Mouse (Mus musculus) bone marrow, adult 2 months (tissue): ENCODE data around the gene Adamts3. TPM values are rescaled to one million over a fixed set of nuclear protein-coding genes. Genes with fewer than 3 reads are reported as not detected.

Source experiments
- H3K27ac ChIP-seq: fragments of 200-500 bp; 2 replicates; pipeline ENCODE4 v1.5.1; 2012; ENCODE audit warnings: low read depth, mild to moderate bottlenecking, control low read depth, inconsistent platforms, low read length; ENCODE audit not compliant: control insufficient read depth, poor library complexity, insufficient read depth
- H3K4me1 ChIP-seq: fragments of 200-500 bp; 2 replicates; pipeline ENCODE4 v1.6.1; 2011; ENCODE audit warnings: low read length; ENCODE audit not compliant: control insufficient read depth, insufficient read depth
- H3K4me3 ChIP-seq: fragments of 200-500 bp; replicated peaks from 2 replicates; pipeline ENCODE3; 2011; ENCODE audit warnings: mild to moderate bottlenecking, low read depth, low read length, control low read depth; ENCODE audit not compliant: control insufficient read depth
- CTCF ChIP-seq: fragments of 200-500 bp; IDR thresholded peaks from 2 replicates; pipeline ENCODE4 v1.5.1; 2011; ENCODE audit warnings: low read length, control low read depth; ENCODE audit not compliant: control insufficient read depth, insufficient read depth
- POLR2A ChIP-seq: fragments of 200-500 bp; IDR thresholded peaks from 2 replicates; pipeline ENCODE4 v1.6.1; 2011; ENCODE audit warnings: low read depth, mild to moderate bottlenecking, control low read depth, low read length, borderline replicate concordance; ENCODE audit not compliant: control insufficient read depth
- whole genome bisulfite sequencing: fragments of 180-500 bp; shearing (Covaris S2); methylation state at CpG from one replicate; pipeline ENCODE4 v1.1.7; 2018; 5-methylcytosine and 5-hydroxymethylcytosine counted together
- polyA plus RNA-seq: library from polyadenylated mRNA; stranded (reverse); fragments of >200 nt; gene quantifications from 2 replicates; pipeline ENCODE4 v1.2.4, GENCODE M21; 2011; ENCODE audit warnings: low replicate concordance; ENCODE audit not compliant: missing spikeins, insufficient read depth, insufficient read length

The Adamts3 gene
- polyA plus RNA-seq, 1 experiment: 0.90 TPM

GRCm38 (mm10) chr5:89895520-89895919, 12.4 kb upstream of the Adamts3 start:
- Histone ChIP-seq H3K4me1 (no peaks in the 10 kb centered on the region), H3K4me3 (no peak overlapping the region), H3K27ac (no peak overlapping the region)
- TF ChIP-seq CTCF (no peak), POLR2A (no peak)
- WGBS: 72% methylated on average over 7 of the region's 7 CpGs

DNA sequence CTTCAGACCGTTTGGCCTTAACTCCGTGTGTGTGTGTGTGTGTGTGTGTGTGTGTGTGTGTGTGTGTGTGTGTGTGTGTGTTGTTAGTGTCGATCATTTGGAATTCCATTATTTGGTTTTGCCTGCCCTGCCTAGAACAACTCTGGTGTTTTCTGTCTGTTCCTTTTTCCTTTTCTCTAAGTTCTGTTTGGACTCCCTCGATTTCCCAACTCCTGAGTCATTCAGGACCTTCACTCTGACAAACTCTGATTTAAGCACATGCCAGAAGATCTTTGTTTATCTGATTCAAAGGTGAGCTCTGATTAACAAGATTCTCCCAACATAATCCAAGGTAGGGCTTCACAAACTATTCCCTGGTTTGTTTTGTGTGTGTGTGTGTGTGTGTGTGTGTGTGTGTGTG, 1.9 kb upstream of the Adamts3 start:
- TF ChIP-seq CTCF (no peak), POLR2A (no peak)
- no peak overlapping the region for H3K4me3 ChIP-seq
- H3K27ac ChIP-seq: no peak overlapping the region
- 58% methylated on average over 4 of the region's 4 CpGs for WGBS
- H3K4me1 ChIP-seq: no peaks in the 10 kb centered on the region

- TF ChIP-seq POLR2A (no peak), CTCF (no peak)
- Histone ChIP-seq H3K4me3 (no peak overlapping the region), H3K27ac (no peak overlapping the region), H3K4me1 (no peaks in the 10 kb centered on the region)
- WGBS: 14% methylated on average over 8 of the region's 8 CpGs
Observed at GRCm38 (mm10) chr5:89883908-89884204, 722 bp upstream of the Adamts3 start.

DNA sequence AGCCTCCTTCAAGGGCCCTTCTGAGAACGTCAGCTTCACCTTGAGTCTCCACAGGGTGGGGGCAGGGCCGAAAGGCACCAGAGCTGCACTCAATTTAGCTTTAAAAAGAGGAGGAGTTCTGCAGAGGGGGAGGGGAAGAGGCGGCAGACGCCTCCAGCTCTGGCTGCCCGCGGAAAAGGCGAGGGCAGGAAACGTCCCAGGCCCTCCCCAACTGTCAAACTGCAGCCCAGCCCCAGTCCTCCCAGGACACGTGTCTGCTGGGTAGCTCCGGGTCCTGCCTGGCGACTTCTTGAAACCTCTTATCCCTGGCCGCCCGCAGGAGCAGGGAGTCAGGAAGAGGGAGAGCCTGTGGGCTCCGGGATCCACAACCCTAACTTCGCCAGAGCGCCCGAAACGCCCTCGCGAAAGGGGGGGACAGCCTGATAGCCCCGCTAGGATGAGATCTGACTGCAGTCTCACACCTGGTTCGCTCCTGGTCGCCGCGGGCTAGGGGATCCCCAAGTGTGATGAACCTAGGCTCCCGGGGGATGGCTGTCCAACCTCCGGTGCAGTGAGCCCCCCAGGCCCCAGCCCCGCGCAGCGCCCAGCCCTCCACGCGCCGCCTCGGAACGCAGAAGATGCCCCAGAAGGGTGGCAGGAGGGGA, 921 bp downstream of the Adamts3 start:
- H3K27ac ChIP-seq: no peak overlapping the region
- TF ChIP-seq CTCF (no peak), POLR2A (peak; percentile 42; the same call in 1 of the 2 replicates)
- WGBS: under 1% methylated on average over 34 of the region's 35 CpGs
- H3K4me1 ChIP-seq: no peaks in the 10 kb centered on the region
- H3K4me3 ChIP-seq: peak overlapping the region; percentile 48

- Histone ChIP-seq H3K4me1 (no peaks in the 10 kb centered on the region), H3K4me3 (no peak overlapping the region), H3K27ac (no peak overlapping the region)
- 46% methylated on average over 4 of the region's 4 CpGs for WGBS
- TF ChIP-seq POLR2A: no peak
- TF ChIP-seq CTCF: no peak
Observed at GRCm38 (mm10) chr5:89881425-89881824, 1.7 kb downstream of the Adamts3 start.

DNA sequence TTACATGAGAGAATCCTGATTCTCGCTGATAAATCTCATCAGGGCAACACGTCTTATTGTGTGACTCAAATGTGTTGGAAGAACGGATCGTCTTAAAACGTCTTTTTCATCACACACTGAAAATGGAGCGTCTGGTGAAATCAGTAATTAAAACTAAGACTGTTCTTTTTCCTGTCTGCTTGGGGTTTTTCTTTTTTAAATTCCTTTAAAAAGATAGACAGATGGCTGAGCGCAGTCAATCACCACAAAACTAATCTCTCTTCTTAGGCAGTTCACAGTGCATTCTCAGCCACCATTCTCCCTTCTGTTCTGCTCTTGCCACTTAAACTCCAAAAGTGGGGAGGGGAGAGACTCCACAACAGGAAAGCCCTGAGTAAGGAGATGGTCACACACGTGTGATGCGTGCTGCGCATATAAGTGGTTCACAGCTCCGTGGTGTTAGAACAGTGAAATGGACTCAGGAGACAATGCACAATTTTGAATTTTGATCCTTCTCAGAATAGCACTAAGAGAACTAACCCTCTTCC, 4.2 kb downstream of the Adamts3 start:
- Histone ChIP-seq H3K27ac (no peak overlapping the region), H3K4me3 (no peak overlapping the region), H3K4me1 (no peaks in the 10 kb centered on the region)
- TF ChIP-seq CTCF (no peak), POLR2A (no peak)
- 84% methylated on average over 11 of the region's 11 CpGs for WGBS

- 56% methylated on average over 2 of the region's 2 CpGs for WGBS
Observed at GRCm38 (mm10) chr5:89872661-89873060, 10.5 kb downstream of the Adamts3 start.

GRCm38 (mm10) chr5:89859603-89860002, 23.5 kb downstream of the Adamts3 start:
- WGBS: 74% methylated on average over 4 of the region's 4 CpGs
- Histone ChIP-seq H3K4me3 (no peak overlapping the region), H3K27ac (no peak overlapping the region), H3K4me1 (no peaks in the 10 kb centered on the region)
- no peak for TF ChIP-seq POLR2A

More at GRCm38 (mm10) chr5:89872661-89873060, 10.5 kb downstream of the Adamts3 start:
- TF ChIP-seq CTCF (no peak), POLR2A (no peak)
- H3K27ac ChIP-seq: no peak overlapping the region
- H3K4me1 ChIP-seq: no peaks in the 10 kb centered on the region
- H3K4me3 ChIP-seq: no peak overlapping the region

DNA sequence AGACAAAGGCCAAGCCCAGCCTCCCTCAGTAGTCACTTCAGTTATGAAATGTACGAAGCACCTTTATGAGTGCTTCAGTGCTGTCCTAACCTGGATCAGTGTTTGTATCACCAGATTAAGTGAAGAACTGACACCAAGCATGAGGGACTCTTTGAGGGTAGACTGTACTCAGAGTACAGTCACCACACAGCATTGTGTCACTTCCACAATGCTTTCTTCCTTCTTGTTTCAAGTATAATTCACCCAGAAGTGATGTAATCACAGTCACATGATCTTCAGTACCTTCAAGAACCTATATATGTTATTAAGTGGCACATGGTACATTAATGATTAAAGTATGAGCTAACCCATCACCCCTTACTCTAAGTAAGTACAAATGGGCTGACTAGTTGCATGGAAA, 24.3 kb downstream of the Adamts3 start:
- no peaks in the 10 kb centered on the region for H3K4me1 ChIP-seq
- no peak overlapping the region for H3K27ac ChIP-seq
- TF ChIP-seq POLR2A (no peak), CTCF (no peak)
- 85% methylated on average over 1 of the region's 1 CpGs for WGBS
- H3K4me3 ChIP-seq: no peak overlapping the region
